Mouse (Mus musculus) megakaryocyte, embryonic 14.5 days (primary cell): Measurements from ENCODE around the gene Syt2.

ENCODE experiments used
- FLI1 ChIP-seq: IDR thresholded peaks from 2 replicates; pipeline ENCODE4 v1.6.1; 2012; ENCODE audit warnings: low read length, inconsistent platforms, mixed read lengths
- GATA1 ChIP-seq: IDR thresholded peaks from 3 replicates; pipeline ENCODE4 v1.6.1; 2012; ENCODE audit warnings: mixed read lengths, low read length, inconsistent platforms, borderline replicate concordance

GRCm38 (mm10) chr1:134747236-134748174, 101.0 kb downstream of the Syt2 start:
- TF ChIP-seq GATA1 (no peak), FLI1 (no peak)
